Mouse (Mus musculus): ENCODE results near the gene Slc38a4. TPM values are rescaled to one million over a fixed set of nuclear protein-coding genes. Genes with fewer than 3 reads are reported as not detected.

The Slc38a4 gene
- polyA plus RNA-seq, 1 experiment from 2014 or later: 28.6 TPM

DNA sequence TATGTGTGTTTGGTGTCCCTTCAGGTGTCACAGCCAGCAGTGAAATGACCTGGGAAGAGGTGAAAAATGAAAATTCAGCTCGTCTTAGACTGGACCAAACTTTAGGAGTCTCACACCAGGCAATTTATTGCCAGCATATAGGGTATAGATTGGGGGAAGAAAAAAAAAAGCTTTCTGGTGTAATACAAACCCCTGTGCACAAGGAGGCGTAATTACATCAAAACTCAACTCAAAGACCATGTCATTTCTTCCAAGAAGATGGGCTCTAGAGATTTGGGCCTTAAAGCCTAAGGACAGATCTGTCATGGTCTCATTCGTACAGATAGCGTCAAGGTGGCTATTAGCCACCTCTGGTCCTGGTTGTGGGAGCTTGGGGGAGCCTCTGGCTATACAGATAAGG is 86.0 kb downstream of the Slc38a4 start:
- Histone ChIP-seq H3K27me3 (ENCODE audit: insufficient read depth, poor library complexity, severe bottlenecking) (no peaks in the 10 kb centered on the region), H3K4me1 (replicated peaks) (no peaks in the 10 kb centered on the region), H3K36me3 (no peaks in the 10 kb centered on the region), H3K27ac (no peak overlapping the region), H3K9me3 (no peaks in the 10 kb centered on the region), H3K4me3 (no peak overlapping the region)
- no peak for DNase-seq (ENCODE audit: low spot score)
- 75% methylated on average over 4 of the region's 4 CpGs for WGBS

DNA sequence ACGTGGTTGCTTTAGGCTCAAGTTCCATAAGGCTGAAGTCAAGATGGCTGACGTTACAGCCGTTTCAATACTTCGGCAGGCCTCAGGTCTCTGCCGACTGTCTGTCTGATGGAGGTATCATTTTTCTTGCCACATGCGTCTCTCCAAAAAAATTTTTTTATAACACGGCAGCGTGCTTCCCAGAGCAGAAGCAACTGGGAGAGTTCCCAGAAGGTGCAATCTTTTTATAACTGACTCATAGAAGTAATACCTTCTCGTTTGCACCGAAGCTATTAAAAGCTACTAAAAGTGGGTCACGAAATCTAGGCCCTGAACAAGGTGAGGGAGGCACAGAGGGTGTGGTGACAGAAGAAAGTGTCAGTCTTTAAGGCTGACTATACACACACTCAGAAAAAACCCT is 87.0 kb downstream of the Slc38a4 start:
- no peak overlapping the region for H3K4me3 ChIP-seq
- H3K9me3 ChIP-seq: no peaks in the 10 kb centered on the region
- H3K27ac ChIP-seq: no peak overlapping the region
- 87% methylated on average over 11 of the region's 11 CpGs for WGBS
- H3K4me1 ChIP-seq (replicated peaks): no peaks in the 10 kb centered on the region
- no peak for DNase-seq (ENCODE audit: low spot score)
- no peaks in the 10 kb centered on the region for H3K36me3 ChIP-seq
- no peaks in the 10 kb centered on the region for H3K27me3 ChIP-seq (ENCODE audit: insufficient read depth, poor library complexity, severe bottlenecking)

DNA sequence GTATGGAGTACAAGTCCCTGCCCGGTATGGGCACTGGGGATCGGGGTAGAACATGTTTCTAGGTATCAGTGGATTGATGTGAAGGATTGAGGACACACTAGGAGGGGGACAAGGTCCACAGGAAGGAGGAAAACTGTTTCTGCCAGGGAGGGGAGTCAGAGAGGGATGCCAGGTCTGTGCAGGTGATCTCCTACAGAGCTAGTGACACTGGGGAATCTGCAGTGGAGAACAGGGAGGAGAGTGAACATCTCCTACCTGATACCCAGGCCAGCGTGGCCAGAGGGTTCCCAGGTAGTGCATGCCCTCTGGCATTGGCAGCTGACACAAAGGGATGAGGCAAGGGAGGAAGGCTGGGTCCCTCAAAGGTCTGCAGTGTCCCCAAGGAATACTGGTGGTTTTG is 89.4 kb downstream of the Slc38a4 start:
- H3K4me1 ChIP-seq (replicated peaks): no peaks in the 10 kb centered on the region
- 84% methylated on average over 3 of the region's 3 CpGs for WGBS

DNA sequence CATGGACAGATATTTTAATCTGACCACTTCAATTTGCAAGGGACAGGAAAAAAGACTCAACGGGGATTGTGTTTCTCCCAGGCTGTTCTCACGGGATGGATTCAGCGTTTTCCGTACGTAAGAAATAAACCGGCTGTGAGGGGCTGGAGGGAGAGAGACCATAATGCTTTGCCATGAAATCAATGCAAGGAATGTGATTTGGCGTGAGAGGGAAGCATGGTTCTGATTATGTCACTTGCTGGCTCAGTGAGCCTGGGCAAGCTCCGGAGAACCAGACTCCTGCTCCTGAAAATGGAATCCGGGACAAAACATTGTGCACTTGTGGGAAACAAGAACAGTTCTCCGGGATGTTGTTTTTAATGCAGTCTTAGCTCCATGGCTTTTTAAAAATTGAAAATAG is 92.0 kb downstream of the Slc38a4 start:
- H3K36me3 ChIP-seq: no peaks in the 10 kb centered on the region
- no peaks in the 10 kb centered on the region for H3K27me3 ChIP-seq (ENCODE audit: insufficient read depth, poor library complexity, severe bottlenecking)
- no peaks in the 10 kb centered on the region for H3K4me1 ChIP-seq (replicated peaks)
- H3K27ac ChIP-seq: no peak overlapping the region
- no peak for DNase-seq (ENCODE audit: low spot score)
- 68% methylated on average over 10 of the region's 10 CpGs for WGBS
- no peaks in the 10 kb centered on the region for H3K9me3 ChIP-seq
- H3K4me3 ChIP-seq: no peak overlapping the region

More for the DNA sequence above, 89.4 kb downstream of the Slc38a4 start:
- no peaks in the 10 kb centered on the region for H3K27me3 ChIP-seq (ENCODE audit: insufficient read depth, poor library complexity, severe bottlenecking)
- H3K9me3 ChIP-seq: no peaks in the 10 kb centered on the region
- no peak for DNase-seq (ENCODE audit: low spot score)
- no peak overlapping the region for H3K27ac ChIP-seq
- H3K36me3 ChIP-seq: no peaks in the 10 kb centered on the region
- H3K4me3 ChIP-seq: no peak overlapping the region

DNA sequence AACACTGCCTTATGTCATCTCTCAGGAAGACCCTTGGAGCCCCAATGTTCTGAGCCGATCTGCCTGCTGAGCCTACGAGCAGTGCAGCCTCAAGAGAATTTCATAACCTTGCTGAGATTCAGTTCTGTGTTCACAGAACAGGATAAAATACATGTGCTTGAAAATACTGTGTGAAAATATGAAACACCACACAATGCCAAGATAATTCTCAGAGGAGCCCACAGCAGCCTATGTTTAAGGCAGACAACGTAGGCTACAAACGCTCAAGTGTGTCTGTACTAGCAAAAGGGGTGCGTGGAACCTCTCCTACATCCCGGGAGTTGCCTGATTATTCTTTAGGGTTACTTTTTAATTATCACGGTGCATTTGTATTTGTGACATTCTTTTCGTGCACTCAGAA is 92.4 kb downstream of the Slc38a4 start:
- WGBS: 89% methylated on average over 8 of the region's 8 CpGs
- DNase-seq (ENCODE audit: low spot score): no peak
- H3K27ac ChIP-seq: no peak overlapping the region
- no peaks in the 10 kb centered on the region for H3K27me3 ChIP-seq (ENCODE audit: insufficient read depth, poor library complexity, severe bottlenecking)
- no peak overlapping the region for H3K4me3 ChIP-seq
- H3K36me3 ChIP-seq: no peaks in the 10 kb centered on the region
- H3K4me1 ChIP-seq (replicated peaks): no peaks in the 10 kb centered on the region
- no peaks in the 10 kb centered on the region for H3K9me3 ChIP-seq

DNA sequence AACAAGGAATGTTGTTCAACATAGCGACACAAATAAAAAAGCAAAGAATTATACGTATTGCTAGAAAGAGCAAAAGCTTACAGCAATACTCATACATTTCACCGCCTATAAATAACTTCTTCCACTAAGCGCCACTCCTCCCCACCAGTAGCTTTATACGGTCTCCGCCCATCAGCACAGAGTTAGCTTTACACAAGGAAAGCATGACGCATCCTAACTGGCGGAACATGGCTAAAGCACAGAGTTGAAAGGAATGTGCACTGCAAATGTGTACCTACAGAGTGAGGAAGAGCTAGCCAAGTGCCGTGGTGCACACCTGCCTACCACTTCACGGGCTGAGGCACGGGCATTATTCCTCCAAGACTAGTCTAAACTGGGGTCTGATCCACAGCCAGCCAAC is 95.4 kb downstream of the Slc38a4 start:
- 95% methylated on average over 11 of the region's 11 CpGs for WGBS
- Histone ChIP-seq H3K4me3 (no peak overlapping the region), H3K36me3 (no peaks in the 10 kb centered on the region), H3K9me3 (no peaks in the 10 kb centered on the region), H3K27me3 (ENCODE audit: insufficient read depth, poor library complexity, severe bottlenecking) (no peaks in the 10 kb centered on the region), H3K4me1 (replicated peaks) (0 out of 2 replicates have a peak, but pooled peaks cover 2% of the 10 kb centered on the region), H3K27ac (no peak overlapping the region)
- DNase-seq (ENCODE audit: low spot score): no peak

DNA sequence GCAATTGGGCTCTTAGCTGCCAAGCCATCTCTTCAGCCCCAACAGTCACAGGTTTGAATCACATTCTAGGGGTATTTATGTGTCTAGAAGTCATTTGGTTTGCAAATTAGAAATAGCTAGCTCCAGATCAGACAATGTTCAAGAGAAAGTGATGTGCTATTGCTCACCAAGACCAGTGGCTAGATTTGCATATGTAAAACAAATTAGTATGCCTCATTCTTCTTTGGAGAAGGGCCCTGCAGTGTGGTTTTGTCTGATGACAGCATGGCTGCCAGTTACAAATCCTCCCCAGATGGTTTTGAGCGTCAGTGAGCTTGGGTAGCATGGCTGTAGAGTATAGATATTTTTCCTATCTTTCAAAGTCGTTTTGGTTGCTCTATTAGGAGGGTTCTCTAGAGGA is 96.5 kb downstream of the Slc38a4 start:
- Histone ChIP-seq H3K36me3 (no peaks in the 10 kb centered on the region), H3K27me3 (ENCODE audit: insufficient read depth, poor library complexity, severe bottlenecking) (no peaks in the 10 kb centered on the region), H3K4me1 (replicated peaks) (0 out of 2 replicates have a peak, but pooled peaks cover 2% of the 10 kb centered on the region), H3K4me3 (no peak overlapping the region), H3K9me3 (no peaks in the 10 kb centered on the region), H3K27ac (no peak overlapping the region)
- WGBS: 66% methylated on average over 2 of the region's 2 CpGs
- DNase-seq (ENCODE audit: low spot score): no peak

DNA sequence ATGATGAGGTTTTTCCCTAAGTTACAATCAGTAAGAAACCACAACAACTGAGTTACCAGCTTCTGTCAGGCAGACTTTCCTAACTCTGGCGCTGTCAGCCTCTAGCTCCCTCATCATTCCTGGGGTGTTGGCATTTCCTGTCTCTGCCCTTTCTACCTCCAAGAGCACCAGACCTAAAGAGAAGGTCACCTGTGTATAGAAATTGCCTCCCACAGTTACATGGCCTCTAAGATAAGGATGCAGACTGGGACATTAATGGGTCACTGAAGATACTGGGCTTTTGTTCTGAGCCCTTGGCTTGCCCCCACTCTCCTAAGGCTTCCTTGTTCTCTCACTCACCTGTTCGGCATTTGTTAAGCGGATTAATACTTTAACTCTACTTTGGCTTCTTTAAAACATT is 99.1 kb downstream of the Slc38a4 start:
- Histone ChIP-seq H3K4me3 (no peak overlapping the region), H3K9me3 (no peaks in the 10 kb centered on the region), H3K36me3 (no peaks in the 10 kb centered on the region), H3K27me3 (ENCODE audit: insufficient read depth, poor library complexity, severe bottlenecking) (no peaks in the 10 kb centered on the region), H3K4me1 (replicated peaks) (peaks cover 15% of the 10 kb centered on the region), H3K27ac (no peak overlapping the region)
- DNase-seq (ENCODE audit: low spot score): no peak
- 89% methylated on average over 3 of the region's 3 CpGs for WGBS

DNA sequence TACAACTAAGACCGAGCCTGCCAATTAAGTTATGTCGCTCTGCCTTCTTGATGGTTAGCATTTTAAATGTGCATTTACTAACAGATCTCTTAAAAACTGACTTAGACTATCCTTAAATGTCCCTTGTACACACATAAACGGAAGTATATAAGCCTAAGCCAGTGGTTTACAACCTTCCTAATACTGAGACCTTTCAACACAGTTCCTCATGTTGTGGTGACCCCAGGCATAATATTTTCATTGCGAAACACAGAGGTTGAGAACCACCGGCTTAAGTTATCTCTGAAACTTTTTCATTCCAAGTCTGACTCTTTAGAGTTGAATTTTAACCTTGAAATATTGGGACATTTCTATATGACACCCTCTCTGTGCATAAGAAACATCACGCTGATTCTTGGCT is 101.4 kb downstream of the Slc38a4 start:
- Histone ChIP-seq H3K36me3 (no peaks in the 10 kb centered on the region), H3K9me3 (no peaks in the 10 kb centered on the region), H3K27ac (no peak overlapping the region), H3K4me3 (no peak overlapping the region), H3K27me3 (ENCODE audit: insufficient read depth, poor library complexity, severe bottlenecking) (no peaks in the 10 kb centered on the region), H3K4me1 (replicated peaks) (peaks cover 15% of the 10 kb centered on the region)
- 88% methylated on average over 6 of the region's 6 CpGs for WGBS
- no peak for DNase-seq (ENCODE audit: low spot score)

DNA sequence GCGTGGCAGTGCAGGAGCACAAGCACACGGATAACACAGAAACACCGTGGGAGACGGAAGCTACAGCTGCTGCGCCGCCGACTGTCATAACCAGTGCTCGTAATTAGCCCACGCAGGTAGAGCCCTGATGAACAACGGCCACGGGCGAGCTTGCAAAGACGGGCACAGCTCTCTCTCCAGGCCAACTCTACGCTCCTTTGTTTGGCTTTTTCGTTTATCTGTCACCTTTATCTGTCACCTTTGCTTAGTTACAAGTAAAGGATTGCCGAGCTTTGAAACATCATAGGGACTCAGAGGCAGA is 101.9 kb downstream of the Slc38a4 start:
- Histone ChIP-seq H3K27ac (peak overlapping the region; percentile 85), H3K27me3 (ENCODE audit: insufficient read depth, poor library complexity, severe bottlenecking) (no peaks in the 10 kb centered on the region), H3K4me3 (peak overlapping the region; percentile 41), H3K36me3 (no peaks in the 10 kb centered on the region), H3K9me3 (no peaks in the 10 kb centered on the region), H3K4me1 (replicated peaks) (peaks cover 15% of the 10 kb centered on the region)
- no peak for DNase-seq (ENCODE audit: low spot score)
- WGBS: 71% methylated on average over 16 of the region's 16 CpGs

DNA sequence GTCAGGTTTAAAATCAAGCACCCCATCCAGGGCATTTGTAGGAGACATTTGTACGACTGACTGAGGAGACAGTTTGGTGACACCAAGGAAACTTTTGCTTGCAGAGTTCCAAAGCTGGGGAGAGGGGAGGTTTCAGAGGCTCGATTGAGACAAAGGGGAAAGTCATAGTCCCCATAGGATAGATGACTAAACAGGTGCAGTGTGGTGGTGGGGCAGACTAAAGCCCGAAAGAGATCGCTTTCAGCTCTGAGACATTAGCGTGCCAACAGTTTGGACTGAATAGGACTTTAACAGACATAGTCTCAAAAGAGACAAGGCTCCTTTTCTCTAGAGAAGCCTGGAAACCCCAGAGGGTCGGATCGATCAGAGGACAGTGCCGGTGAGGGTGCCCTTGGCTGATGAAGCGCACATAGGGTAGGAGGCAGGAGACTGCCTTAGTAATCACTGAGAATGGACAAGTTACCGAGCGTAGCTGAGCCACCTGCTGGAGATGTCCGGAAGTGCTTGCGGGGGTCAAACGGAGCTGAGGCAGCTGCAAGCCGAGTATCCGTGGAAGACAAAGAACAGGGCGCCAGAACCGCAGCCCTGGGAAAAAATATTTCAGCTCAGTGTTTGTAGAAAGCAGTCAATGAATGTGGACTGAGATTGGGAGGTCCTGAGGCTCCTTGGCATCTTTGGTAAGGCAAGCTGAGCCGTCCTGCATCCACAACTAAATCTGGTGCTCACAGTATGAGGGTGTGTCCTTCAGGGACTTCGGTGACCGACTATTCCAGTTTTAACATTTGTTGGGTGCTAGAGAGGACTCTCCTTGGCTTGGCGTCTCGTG is 102.4 kb downstream of the Slc38a4 start:
- no peaks in the 10 kb centered on the region for H3K36me3 ChIP-seq
- peak overlapping the region; percentile 85 for H3K27ac ChIP-seq
- H3K27me3 ChIP-seq (ENCODE audit: insufficient read depth, poor library complexity, severe bottlenecking): no peaks in the 10 kb centered on the region
- peak overlapping the region; percentile 41 for H3K4me3 ChIP-seq
- H3K9me3 ChIP-seq: no peaks in the 10 kb centered on the region
- peaks cover 15% of the 10 kb centered on the region for H3K4me1 ChIP-seq (replicated peaks)
- WGBS: 32% methylated on average over 23 of the region's 23 CpGs
- peak; percentile 88 for DNase-seq (ENCODE audit: low spot score)

DNA sequence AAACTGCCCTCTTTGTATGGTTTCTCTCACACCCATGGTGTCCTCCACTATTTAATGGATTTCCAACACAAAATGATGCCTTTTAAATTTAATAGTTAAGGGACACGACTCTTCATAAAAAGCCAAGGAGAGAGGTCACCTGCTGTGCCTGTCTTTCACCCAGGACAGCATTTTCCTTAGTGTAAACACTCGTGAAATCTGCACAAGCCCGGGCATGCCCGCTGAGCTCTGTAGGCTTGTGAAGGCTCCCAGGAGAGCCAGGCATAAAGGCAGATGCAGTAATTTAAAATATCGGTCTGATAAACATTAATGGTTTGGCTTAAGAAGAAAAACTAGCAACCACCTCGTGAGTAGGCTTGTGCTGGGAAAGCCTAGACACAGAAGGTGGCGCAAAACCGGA is 103.3 kb downstream of the Slc38a4 start:
- H3K36me3 ChIP-seq: no peaks in the 10 kb centered on the region
- peaks cover 15% of the 10 kb centered on the region for H3K4me1 ChIP-seq (replicated peaks)
- H3K9me3 ChIP-seq: no peaks in the 10 kb centered on the region
- no peak overlapping the region for H3K4me3 ChIP-seq
- WGBS: 70% methylated on average over 8 of the region's 8 CpGs
- H3K27me3 ChIP-seq (ENCODE audit: insufficient read depth, poor library complexity, severe bottlenecking): no peaks in the 10 kb centered on the region
- DNase-seq (ENCODE audit: low spot score): no peak
- no peak overlapping the region for H3K27ac ChIP-seq

DNA sequence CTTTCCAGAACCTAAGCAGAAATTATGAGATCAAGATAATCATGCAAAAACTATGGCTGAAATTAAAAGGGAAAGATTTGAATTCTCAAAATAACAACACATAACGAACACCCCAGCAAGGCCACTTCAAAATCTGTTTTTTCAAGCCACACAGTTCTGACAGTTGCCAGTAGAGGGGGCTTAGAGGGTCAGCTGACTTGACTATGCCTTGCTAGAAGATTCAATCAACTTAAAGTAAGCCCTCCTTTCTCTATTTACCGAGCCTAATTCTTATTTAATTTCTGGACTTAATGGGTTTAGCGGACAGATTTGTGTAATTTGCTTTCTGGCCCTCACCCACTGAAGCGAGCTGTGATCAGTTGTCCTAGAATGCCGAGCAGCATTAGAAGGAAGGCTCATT is 104.0 kb downstream of the Slc38a4 start:
- H3K27me3 ChIP-seq (ENCODE audit: insufficient read depth, poor library complexity, severe bottlenecking): no peaks in the 10 kb centered on the region
- peak; percentile 35 for DNase-seq (ENCODE audit: low spot score)
- H3K36me3 ChIP-seq: no peaks in the 10 kb centered on the region
- WGBS: 59% methylated on average over 5 of the region's 5 CpGs
- peaks cover 14% of the 10 kb centered on the region for H3K4me1 ChIP-seq (replicated peaks)
- no peak overlapping the region for H3K27ac ChIP-seq
- H3K4me3 ChIP-seq: no peak overlapping the region
- H3K9me3 ChIP-seq: no peaks in the 10 kb centered on the region

DNA sequence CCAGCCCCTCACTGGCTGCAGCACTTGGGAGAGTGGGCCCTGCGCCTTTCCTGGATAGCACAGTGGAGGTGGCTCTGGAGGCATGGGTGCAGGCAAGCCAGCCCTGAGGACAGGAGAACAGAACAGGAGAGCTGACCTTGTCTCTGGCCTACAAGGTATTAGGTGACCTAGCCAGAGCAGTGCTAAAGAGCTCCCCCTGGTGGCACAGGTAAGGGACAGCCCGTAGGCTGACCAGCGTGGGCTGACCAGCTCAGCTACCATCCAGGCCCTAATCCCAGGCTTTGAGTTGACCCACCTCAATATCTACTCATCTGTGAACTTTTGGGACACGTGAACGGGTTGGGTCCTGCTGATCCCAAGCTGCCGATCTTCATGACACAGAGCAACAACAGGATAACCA is 107.3 kb downstream of the Slc38a4 start:
- DNase-seq (ENCODE audit: low spot score): peak; percentile 14
- H3K27me3 ChIP-seq (ENCODE audit: insufficient read depth, poor library complexity, severe bottlenecking): no peaks in the 10 kb centered on the region

More for the DNA sequence above, 107.3 kb downstream of the Slc38a4 start:
- no peaks in the 10 kb centered on the region for H3K9me3 ChIP-seq
- H3K36me3 ChIP-seq: no peaks in the 10 kb centered on the region
- H3K27ac ChIP-seq: no peak overlapping the region
- H3K4me1 ChIP-seq (replicated peaks): peaks cover 9% of the 10 kb centered on the region
- WGBS: 65% methylated on average over 6 of the region's 6 CpGs
- H3K4me3 ChIP-seq: no peak overlapping the region
